Mouse (Mus musculus) monocyte, adult 5-6 weeks (primary cell): ENCODE measurements around the gene Cmpk1. TPM values are rescaled to one million over a fixed set of nuclear protein-coding genes. Genes with fewer than 3 reads are reported as not detected.

Experiments used
- ATAC-seq: fragments of 153-309, 156-312 bp; replicated peaks from 2 replicates; pipeline ENCODE4 v1.8.0; 2017; ENCODE audit warnings: mild to moderate bottlenecking; ENCODE audit not compliant: low TSS enrichment, insufficient number of reproducible peaks, severe bottlenecking, poor library complexity, low FRiP score
- total RNA-seq: library from RNA; stranded (forward); fragments of 200-1000, 200-491, 200-594 nt; gene quantifications from 3 replicates; pipeline ENCODE4 v1.2.3, GENCODE M21; 2017

Gene Cmpk1
- total RNA-seq, 1 experiment from 2014 or later = 285 TPM

- ATAC-seq = 0 out of 2 replicates have a peak, but pooled peaks have one; percentile 15
Observed at GRCm38 (mm10) chr4:114909602-114910484, 77.2 kb downstream of the Cmpk1 start.

Other genes with a start within 250 kb of the Cmpk1 start
- gene Gm12830, start 165.5 kb downstream of the Cmpk1 start, total RNA-seq = not detected in 3 replicates
- 0.10 to 1.5 TPM (median 0.75 TPM) in 3 replicates for gene Foxd2, start 78.4 kb downstream of the Cmpk1 start, total RNA-seq
- not detected in 3 replicates for gene Foxe3, start 61.2 kb downstream of the Cmpk1 start, total RNA-seq
- gene Stil, start 12.9 kb upstream of the Cmpk1 start, total RNA-seq = 0.53 to 1.9 TPM (median 0.78 TPM) in 3 replicates
- gene Tal1, start 69.2 kb upstream of the Cmpk1 start, total RNA-seq = 0.53 to 3.0 TPM (median 2.9 TPM) in 3 replicates
- gene Pdzk1ip1, start 101.5 kb upstream of the Cmpk1 start, total RNA-seq = 3.3 to 4.9 TPM in 2 of 3 replicates, not detected in the other
- gene Cyp4x1, start 147.0 kb upstream of the Cmpk1 start, total RNA-seq = 0.49 TPM in 1 of 3 replicates, not detected in the others